Mouse (Mus musculus): ENCODE data around the gene Cmip.

Gene Cmip

GRCm38 (mm10) chr8:117355111-117355831 is 98.4 kb downstream of the Cmip start:
- no peak for DNase-seq

DNA sequence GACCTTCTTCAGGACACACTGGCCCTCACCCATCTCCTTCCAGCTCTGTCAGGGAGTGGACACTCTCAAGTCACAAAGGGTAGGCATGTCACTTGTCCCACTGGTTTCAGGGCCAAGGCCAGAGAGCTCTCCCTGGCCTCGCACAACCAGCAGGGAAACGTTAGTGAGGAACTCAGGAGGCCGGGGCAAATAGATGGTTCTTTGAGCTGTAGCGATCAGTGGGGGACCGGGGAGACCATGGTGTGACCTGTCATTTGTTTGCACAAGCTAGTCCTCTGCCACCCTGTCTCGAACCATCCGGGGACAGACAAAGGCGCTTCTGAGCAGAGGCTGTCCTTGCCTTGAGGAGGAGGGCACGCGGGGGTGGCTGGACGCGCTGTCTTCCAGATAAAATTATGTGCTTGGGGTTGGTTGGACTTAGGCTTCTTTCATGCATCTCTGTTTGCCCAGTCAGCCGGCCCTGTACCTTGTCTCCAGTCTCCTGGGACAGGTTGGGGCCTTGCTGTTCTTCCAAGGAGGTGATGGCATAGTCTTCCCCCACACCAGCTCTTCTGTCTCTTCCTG is 99.3 kb downstream of the Cmip start:
- no peak for DNase-seq

DNA sequence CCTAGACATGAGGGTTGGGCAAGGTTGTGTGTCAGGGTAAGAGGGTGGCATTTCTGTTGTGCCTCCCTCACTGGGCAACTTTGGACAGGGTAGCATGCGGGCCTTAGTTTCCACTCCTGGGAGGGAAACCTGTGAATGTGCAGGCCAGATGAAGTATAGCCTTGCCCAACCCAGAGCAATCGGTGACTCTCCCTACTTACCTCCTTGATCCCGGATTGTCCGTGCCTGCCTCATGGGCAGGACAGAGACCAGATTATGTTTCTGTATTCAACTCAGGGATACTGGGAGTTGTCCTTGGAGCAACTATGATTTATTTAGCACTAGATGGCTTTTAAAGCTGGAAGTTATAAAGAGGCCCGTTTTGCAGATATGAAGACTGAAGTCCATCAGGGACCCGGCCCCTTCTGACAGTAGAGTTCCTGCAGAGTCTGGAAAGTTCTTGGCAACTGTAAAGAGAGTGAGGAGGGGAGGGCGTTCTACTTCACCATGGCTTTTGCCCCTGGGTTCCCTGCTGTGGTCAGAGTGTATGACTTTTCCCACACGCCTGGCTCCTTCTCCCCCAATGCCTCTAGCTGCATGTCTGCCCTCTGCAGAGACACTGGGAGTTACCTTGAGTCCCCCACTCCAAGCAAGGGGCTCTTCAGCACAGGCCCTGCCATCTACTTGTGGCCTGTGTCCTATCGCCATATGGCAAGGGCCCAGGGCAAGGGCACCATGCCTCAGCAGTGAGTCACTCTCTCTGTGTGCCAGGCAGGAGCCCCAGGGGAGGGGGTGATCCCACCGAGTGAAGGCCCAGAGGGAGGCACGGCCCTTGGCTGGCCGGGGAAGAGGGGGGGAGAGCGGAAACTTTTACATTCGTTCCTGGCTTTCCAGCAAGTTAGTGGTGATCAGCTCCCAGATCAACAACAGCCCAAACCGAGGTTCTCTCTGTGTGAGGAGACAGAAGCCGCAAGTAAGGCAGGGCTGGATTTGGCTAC is 100.9 kb downstream of the Cmip start:
- DNase-seq, result no peak

- DNase-seq, result no peak
Measured at GRCm38 (mm10) chr8:117360172-117360930, 103.5 kb downstream of the Cmip start.

DNA sequence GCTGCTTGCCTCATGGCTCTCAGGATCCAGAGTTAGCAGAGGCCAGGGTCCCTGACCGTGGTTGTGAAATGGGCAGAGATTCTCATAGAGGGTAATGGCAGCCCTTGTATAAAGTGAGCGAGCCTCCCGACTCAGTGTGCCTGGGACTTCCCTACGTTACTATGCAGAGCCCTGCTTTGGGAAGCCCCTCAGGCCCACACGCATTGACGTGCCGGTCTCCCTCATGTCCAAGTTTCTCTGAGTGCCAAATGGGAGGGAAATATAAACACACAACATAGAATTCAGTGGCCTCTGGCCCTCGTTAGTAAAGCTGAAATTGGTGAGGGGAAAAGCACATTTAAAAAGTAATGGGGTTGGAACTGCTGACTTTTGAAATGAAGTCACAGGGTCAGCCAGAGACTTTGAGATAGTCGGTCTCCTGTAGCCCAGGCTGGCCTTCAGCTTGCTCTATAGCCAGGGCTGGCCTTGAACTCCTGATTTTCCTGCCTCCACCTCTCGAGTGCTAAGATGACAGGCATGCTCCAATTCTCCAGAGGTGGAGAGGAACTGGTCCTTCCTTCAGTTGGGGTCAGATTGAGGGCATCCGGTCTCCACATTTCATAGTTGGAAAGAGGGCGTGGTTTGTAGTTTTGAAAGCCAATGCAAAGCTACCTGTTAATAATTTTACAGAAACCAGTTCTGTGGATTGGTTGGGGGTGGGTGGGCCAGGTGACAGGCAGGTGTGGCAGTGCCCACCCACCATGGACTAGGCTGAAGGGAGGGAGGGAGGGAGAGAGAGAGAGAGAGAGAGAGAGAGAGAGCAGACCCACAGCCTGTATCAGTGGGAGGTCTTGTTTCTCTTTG is 105.0 kb downstream of the Cmip start:
- DNase-seq, result no peak

- DNase-seq, result no peak
Measured at GRCm38 (mm10) chr8:117362438-117362726, 105.5 kb downstream of the Cmip start.

- DNase-seq, result peak; percentile 85
Measured at GRCm38 (mm10) chr8:117363291-117363690, 106.4 kb downstream of the Cmip start.

DNA sequence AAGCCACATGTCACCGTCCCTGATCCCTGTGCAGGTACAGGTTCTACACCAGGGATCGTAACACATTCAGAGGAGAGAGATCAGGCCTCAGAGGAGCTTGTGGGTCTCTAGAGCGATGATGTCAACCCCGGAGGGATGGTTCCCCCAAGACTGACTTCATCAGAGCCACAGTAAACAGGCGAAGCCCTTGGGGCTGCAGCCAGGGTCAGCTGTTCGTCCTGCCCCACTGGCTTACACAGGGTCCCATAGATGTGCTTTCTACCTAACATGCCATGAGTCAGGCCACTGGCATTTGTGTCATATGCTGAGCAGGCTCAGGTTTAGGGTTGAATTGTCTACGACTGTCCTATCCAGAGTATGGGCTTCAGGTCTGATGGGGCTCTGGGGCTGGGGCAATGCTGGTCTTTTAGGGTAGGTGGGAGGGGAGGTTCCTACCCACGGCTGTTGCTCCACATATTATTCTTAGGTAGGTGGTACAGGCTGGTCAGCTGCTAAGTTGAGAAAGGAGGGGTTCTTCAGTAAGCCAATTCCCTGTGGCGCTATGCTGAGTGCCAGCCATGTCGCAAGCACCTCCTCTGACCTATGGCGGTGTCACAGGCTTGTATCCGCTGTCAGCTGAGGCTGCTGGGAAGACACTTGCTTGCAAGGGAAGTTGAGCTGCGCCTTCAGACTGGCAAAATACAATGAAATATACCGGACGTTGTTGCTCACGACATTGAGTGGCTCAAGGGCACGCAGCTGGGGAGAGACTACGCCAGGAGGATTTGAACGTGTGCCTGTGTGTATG is 107.7 kb downstream of the Cmip start:
- no peak for DNase-seq

DNA sequence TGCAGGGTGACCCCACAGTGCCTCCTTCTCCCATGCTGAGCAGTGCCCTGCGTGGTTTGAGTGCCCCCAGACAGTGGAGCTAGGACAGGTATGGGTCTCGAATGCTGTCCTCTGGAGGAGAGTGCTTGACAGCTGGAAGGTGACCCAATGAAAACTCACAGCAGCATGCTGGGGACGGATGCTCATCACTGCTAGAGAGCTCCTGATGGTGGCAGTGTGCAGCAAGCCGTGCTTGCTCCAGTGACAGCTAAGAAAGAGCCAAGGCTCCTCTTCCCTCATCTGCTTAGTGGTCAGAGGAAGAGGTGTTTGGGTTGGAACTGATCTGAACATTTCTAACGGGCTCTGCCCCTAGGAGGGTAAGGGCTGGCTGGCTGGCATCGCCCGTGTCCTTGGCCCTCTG is 109.6 kb downstream of the Cmip start:
- DNase-seq, result no peak

- DNase-seq, result no peak
Measured at GRCm38 (mm10) chr8:117367441-117367840, 110.6 kb downstream of the Cmip start.

DNA sequence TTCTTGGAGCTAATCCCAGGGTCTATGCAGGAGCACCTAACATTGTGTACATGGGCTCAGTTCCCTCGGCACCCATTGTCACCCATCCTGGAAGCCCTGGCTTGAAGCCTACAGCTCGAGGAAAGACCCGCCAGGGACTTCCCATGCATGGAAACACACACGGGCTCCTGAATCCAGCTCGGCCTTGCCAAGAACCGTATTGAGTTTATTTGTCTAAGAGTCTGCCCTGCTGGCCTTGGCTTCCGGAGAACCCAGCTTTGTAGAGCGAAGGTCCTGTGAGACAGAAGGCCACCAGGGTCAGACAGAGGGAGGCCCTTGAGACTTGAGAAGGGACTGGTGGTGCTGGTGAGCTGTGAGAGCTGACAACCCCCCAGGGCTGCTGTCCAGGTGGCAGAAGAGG is 111.9 kb downstream of the Cmip start:
- no peak for DNase-seq

DNA sequence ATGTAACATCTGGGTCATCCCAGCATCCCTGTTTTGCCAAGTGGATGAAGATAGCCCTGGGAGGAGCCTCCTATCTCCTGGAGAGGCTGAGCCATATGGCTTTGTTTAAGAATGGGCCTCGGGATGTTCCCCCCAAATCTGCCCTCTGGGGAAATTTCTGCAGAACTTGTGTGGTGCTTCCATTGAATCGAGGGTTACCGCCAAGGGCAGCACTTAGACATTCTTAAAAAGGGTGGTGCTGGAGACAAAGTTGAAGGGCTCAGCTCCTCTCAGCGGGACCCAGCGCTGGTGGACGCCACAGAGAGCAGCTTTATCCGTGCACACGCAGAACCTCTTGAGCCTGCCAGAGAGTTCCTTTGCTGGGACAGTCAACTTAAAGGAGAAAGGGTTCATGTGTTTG is 113.1 kb downstream of the Cmip start:
- DNase-seq, result no peak

- DNase-seq, result no peak
Measured at GRCm38 (mm10) chr8:117371189-117371588, 114.3 kb downstream of the Cmip start.

- no peak for DNase-seq
Measured at GRCm38 (mm10) chr8:117372070-117372469, 115.2 kb downstream of the Cmip start.

DNA sequence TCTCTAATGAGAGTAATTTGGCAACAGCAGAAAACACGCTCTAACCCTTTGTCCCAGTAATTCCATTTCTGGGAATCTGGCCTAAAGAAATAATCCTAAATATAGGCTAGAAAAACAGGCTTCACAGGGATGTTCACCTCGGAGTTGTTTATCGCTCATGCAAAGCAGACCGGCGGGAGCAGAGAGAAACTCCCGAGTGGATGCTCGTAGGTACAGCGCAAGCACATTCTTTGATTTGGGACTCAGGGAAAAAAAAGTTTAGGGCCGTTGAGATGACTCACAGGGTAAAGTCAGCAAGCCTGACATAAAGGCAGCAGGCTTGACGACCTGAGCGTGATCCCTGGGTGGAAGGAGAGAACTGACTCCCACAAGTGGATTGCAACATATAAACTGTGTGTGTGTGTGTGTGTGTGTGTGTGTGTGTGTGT is 116.2 kb downstream of the Cmip start:
- no peak for DNase-seq

GRCm38 (mm10) chr8:117374087-117374486 is 117.2 kb downstream of the Cmip start:
- DNase-seq, result no peak

DNA sequence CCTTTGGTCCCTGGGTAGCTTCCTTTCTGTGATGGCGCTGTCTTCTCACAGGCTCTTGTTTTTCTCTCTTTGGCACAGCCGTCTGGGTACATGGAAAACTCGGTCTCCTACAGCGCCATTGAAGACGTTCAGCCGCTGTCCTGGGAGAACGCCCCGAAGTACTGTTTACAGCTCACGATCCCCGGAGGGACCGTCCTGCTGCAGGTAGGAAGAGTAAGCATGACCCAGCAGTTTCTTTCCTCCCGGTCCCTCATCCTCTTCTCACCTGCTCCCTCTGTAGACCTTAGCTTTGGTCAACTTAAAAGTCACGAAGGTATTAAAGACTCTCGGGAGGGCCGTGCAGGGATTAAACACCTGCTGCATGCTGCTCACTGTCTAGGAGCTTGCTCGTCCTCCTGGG is 120.1 kb downstream of the Cmip start:
- DNase-seq, result no peak

GRCm38 (mm10) chr8:117378625-117379024 is 121.8 kb downstream of the Cmip start:
- no peak for DNase-seq

DNA sequence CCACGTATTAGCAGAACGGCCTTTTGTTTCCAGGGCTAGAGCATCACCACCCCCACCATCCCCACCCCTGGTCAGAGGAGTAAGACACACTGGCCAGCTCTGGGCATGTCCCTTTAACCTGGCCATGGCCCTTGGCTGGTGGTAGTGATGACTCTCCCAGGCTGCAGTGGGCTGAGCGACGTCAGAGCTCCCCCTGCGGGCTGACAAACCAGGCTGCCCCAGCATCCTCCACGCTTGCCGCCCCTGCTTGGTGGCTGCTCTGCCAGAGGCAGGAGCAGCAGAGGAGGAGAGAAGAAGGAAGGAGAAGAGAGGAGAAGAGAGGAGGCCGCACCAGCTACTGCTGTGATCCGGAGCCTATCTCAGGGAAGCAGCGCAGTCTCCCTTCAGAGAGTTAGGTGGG is 122.3 kb downstream of the Cmip start:
- no peak for DNase-seq

DNA sequence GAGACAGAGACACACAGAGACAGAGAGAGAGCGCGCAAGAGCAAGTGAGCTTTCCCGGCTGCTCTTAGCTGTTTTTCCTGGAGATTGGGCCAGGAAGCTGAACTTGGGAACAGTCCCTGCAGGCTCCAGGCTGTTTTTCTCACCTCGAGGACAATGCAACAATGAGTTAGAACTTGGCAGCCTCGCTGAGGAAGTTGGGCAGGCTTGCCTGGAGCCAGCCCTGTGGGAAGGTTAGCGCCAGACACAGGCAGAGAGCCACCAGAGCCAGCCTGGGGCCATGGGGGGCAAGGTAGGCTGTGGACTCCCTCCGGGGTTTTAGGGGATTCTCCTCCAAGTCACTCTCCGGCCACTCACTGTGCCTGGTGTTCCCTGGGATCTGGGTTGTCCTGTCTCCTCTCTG is 123.9 kb downstream of the Cmip start:
- peak; percentile 49 for DNase-seq

DNA sequence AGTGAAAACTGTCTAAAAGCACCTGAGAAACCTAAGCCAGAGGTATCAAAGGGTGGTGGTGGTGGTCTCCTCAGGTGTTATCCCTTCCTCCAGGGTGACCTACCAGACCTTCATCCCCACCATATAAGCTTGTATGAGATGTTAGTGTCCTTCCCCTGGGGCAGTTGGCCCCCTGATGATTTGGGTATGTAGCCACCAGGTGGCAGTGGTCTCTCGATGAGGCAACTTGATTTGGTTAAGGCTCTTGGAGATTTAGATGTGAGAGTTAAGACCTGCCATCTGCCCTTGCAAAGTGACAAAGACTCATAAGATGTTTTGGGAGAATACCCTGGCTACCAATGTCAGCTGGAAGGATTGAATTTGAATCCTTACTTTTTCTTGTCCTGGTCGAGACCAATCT is 129.3 kb downstream of the Cmip start:
- DNase-seq, result no peak
